Mouse (Mus musculus) midbrain, embryonic 11.5 days (tissue): Measurements from ENCODE around the gene Gm10190. TPM values are rescaled to one million over a fixed set of nuclear protein-coding genes. Genes with fewer than 3 reads are reported as not detected.

Experiments used
- ATAC-seq: fragments of 200-750 bp; cut with Nextera tagmentation; 2 replicates; pipeline ENCODE4 v1.8.0; 2017; ENCODE audit warnings: moderate TSS enrichment, moderate library complexity; ENCODE audit not compliant: low FRiP score
- DNase-seq: peaks from one replicate; pipeline ENCODE4 v3.0.0; 2015; ENCODE audit warnings: low spot score; ENCODE audit errors: missing footprints
- H3K27ac ChIP-seq: fragments of 300-500 bp; sonication (generic); 2 replicates; pipeline ENCODE4 v1.5.1; 2014; ENCODE audit warnings: low read depth, low read length
- H3K27me3 ChIP-seq: fragments of 300-500 bp; sonication (generic); 2 replicates; pipeline ENCODE4 v1.6.1; 2014; ENCODE audit warnings: mild to moderate bottlenecking, low read length, moderate library complexity, mixed read lengths; ENCODE audit not compliant: control insufficient read depth, insufficient read depth
- H3K36me3 ChIP-seq: fragments of 300-500 bp; sonication (generic); 2 replicates; pipeline ENCODE4 v1.6.1; 2014; ENCODE audit warnings: mild to moderate bottlenecking, low read length, moderate library complexity, mixed read lengths; ENCODE audit not compliant: control insufficient read depth, insufficient read depth
- H3K4me1 ChIP-seq: fragments of 300-500 bp; sonication (generic); 2 replicates; pipeline ENCODE4 v1.6.1; 2014; ENCODE audit warnings: low read length; ENCODE audit not compliant: control insufficient read depth, insufficient read depth
- H3K4me2 ChIP-seq: fragments of 300-500 bp; sonication (generic); 2 replicates; pipeline ENCODE4 v1.6.1; 2014; ENCODE audit warnings: mild to moderate bottlenecking, moderate library complexity
- H3K4me3 ChIP-seq: fragments of 300-500 bp; sonication (generic); 2 replicates; pipeline ENCODE4 v1.5.1; 2014; ENCODE audit warnings: low read depth, low read length
- H3K9ac ChIP-seq: fragments of 300-500 bp; sonication (generic); 2 replicates; pipeline ENCODE4 v1.6.1; 2014; ENCODE audit warnings: low read length
- H3K9me3 ChIP-seq: fragments of 300-500 bp; sonication (generic); 2 replicates; pipeline ENCODE4 v1.6.1; 2016; ENCODE audit warnings: low read length; ENCODE audit not compliant: control insufficient read depth
- WGBS: fragments of 180-500 bp; shearing (Covaris S2); extraction: QIAGEN DNeasy Blood & Tissue Kit; methylation state at CpG from one replicate; pipeline ENCODE4 v1.1.7; 2014; 5-methylcytosine and 5-hydroxymethylcytosine counted together
- polyA plus RNA-seq: library from polyadenylated mRNA; unstranded; fragments of >200 nt; fragmentation: Nextera tagmentation; extraction: Ambion mirVana; gene quantifications from 2 replicates; pipeline ENCODE4 v1.2.1, GENCODE M21; 2014

The Gm10190 gene
- polyA plus RNA-seq, 1 experiment from 2014 or later = 1.1 TPM

DNA sequence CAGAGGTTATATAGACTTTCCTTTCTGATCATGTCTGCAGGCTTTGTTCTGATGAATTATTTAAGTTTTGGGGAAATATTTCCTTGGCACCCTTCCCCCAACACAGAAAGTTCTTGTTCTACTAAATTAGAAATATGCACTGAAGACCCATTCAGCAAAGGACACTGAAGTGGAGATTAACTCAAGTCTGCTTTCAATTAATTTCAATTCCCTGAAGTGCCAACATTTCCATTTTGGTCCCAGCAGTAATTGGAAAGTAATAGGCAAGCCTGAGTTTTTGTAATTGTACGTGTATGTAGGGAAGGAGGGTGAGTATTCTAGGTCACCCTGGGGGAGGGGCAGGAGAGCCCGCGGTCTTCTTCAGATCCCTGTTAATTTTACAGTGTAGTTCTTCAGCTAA is 46.9 kb downstream of the Gm10190 start:
- Histone ChIP-seq H3K4me2 (no peak overlapping the region), H3K4me1 (no peaks in the 10 kb centered on the region), H3K27me3 (no peaks in the 10 kb centered on the region), H3K36me3 (no peaks in the 10 kb centered on the region), H3K4me3 (no peak overlapping the region), H3K9me3 (no peaks in the 10 kb centered on the region), H3K27ac (no peak overlapping the region), H3K9ac (no peak overlapping the region)
- ATAC-seq (no peak), DNase-seq (no peak)
- WGBS = 91% methylated on average over 3 of the region's 3 CpGs

DNA sequence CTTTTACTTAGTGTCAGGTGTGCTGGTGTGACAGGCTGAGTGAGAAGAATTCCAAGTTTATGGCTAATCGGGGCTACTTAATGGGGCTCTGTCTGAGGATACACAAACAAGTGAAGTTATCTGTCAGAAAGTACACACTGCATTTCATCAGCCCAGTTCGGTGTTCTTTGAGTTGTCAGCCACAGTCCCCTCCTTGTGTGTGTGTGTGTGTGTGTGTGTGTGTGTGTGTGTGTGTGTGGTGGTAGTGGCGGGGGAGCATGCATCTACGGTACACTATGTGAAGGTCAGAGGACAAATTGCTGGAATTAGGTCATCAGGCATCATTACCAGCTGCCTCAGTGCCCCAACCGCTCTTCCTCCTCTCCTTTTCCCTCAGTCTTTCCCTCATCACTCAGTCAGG is 47.9 kb downstream of the Gm10190 start:
- ATAC-seq = no peak
- DNase-seq = no peak
- Histone ChIP-seq H3K4me1 (no peaks in the 10 kb centered on the region), H3K36me3 (no peaks in the 10 kb centered on the region), H3K9me3 (no peaks in the 10 kb centered on the region), H3K4me2 (no peak overlapping the region), H3K27ac (no peak overlapping the region), H3K9ac (no peak overlapping the region), H3K4me3 (no peak overlapping the region), H3K27me3 (no peaks in the 10 kb centered on the region)
- WGBS = 93% methylated on average over 5 of the region's 5 CpGs

DNA sequence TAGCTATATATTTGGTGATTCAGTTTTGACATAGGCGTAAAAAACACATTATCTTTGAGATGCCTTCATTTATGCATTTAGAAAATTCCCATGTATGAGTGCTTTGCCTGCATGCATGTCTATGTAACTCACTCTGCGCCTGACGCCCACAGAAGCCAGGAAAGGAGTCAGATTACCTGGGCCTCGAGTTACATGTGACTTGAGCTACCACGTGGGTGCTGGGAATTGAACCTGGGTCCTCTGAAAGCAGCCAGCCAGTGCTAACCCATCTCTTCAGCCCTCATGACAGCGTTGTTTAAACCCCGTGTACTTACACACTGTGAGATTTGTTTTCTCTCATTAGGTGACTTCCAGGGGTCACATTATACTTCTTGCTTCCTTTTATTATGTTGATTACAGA is 48.8 kb downstream of the Gm10190 start:
- WGBS = 87% methylated on average over 7 of the region's 7 CpGs
- Histone ChIP-seq H3K9ac (no peak overlapping the region), H3K4me2 (no peak overlapping the region), H3K27ac (no peak overlapping the region), H3K36me3 (no peaks in the 10 kb centered on the region), H3K4me1 (no peaks in the 10 kb centered on the region), H3K4me3 (no peak overlapping the region), H3K9me3 (no peaks in the 10 kb centered on the region), H3K27me3 (no peaks in the 10 kb centered on the region)
- ATAC-seq (no peak), DNase-seq (no peak)

DNA sequence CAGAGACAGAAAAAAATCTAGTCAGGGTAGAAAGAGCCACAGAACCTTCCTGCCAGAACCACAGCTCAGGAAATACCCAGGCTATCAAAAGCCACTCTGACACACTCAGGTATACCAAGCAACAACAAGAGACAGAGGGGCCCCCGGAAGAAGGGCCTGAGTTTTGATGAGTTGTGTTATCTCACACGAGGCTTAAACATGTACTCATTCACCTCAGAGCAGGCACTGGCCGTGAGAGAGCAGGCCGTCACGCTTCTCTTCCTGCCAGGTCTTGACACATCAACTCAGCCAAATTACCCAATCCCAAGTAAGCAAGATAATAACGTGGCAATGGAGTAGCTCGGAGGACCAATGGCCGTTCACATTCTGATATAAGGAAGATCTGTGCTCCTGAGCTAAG is 49.7 kb downstream of the Gm10190 start:
- Histone ChIP-seq H3K9ac (no peak overlapping the region), H3K4me1 (no peaks in the 10 kb centered on the region), H3K4me3 (no peak overlapping the region), H3K36me3 (no peaks in the 10 kb centered on the region), H3K27ac (no peak overlapping the region), H3K27me3 (no peaks in the 10 kb centered on the region), H3K9me3 (no peaks in the 10 kb centered on the region), H3K4me2 (no peak overlapping the region)
- no peak for ATAC-seq
- DNase-seq = no peak
- 79% methylated on average over 8 of the region's 8 CpGs for whole genome bisulfite sequencing

Other genes with a start within 250 kb of the Gm10190 start
- 7.1 and 7.6 TPM in 2 replicates for gene Galm, start 246.1 kb downstream of the Gm10190 start, polyA plus RNA-seq
- 835 and 887 TPM in 2 replicates for gene Srsf7, start 166.2 kb downstream of the Gm10190 start, polyA plus RNA-seq
- gene Ttc39d, start 166.1 kb downstream of the Gm10190 start, polyA plus RNA-seq = 0.08 TPM in 1 of 2 replicates, not detected in the other
- gene Gemin6, start 149.1 kb downstream of the Gm10190 start, polyA plus RNA-seq = 42.1 and 42.2 TPM in 2 replicates
- 36.2 and 44.6 TPM in 2 replicates for gene Morn2, start 83.3 kb downstream of the Gm10190 start, polyA plus RNA-seq
- gene Dhx57, start 83.1 kb downstream of the Gm10190 start, polyA plus RNA-seq = 21.3 and 24.5 TPM in 2 replicates
- gene Arhgef33, start 66.1 kb downstream of the Gm10190 start, polyA plus RNA-seq = 0.57 and 0.98 TPM in 2 replicates
- gene Sos1, start 106.9 kb upstream of the Gm10190 start, polyA plus RNA-seq = 8.6 and 8.9 TPM in 2 replicates
- gene Cdkl4, start 204.3 kb upstream of the Gm10190 start, polyA plus RNA-seq = 1.4 and 2.0 TPM in 2 replicates